Mouse (Mus musculus): ENCODE measurements around the gene Zfp748. TPM values are rescaled to one million over a fixed set of nuclear protein-coding genes. Genes with fewer than 3 reads are reported as not detected.

Zfp748 gene
- 18.7 and 20.0 TPM in 2 replicates for polyA plus RNA-seq (2014; fragmentation: Nextera tagmentation; extraction: Ambion mirVana)

DNA sequence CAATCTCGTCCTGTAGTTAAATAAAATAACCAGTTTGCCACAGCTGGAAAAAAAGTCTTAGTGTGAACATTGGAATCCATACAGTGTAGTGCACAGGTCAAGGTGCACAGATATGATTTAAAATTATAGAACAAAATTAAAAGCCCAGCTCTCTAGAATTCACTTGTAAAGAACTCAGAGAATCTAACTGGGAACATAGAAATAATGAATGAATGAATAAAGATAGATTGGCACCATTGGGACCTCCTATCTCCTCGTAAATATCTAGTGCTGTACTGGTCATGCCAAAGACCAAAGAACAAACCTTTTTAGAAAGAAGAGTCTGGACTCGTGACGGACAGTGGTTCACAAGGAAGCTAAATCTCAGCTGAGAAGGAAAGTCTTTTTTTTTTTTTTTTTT, at the start of gene Zfp748:
Zfp748 (minus strand) TSS at position 101 of the 400 bp plus-strand sequence.
- no peaks in the 10 kb centered on the region for H3K27me3 ChIP-seq (ENCODE audit: control insufficient read depth, insufficient read depth, low read length)
- ATAC-seq (ENCODE audit: insufficient number of reproducible peaks, low FRiP score, low TSS enrichment, low read depth), result no peak
- 79% methylated on average over 4 of the region's 4 CpGs for WGBS

DNA sequence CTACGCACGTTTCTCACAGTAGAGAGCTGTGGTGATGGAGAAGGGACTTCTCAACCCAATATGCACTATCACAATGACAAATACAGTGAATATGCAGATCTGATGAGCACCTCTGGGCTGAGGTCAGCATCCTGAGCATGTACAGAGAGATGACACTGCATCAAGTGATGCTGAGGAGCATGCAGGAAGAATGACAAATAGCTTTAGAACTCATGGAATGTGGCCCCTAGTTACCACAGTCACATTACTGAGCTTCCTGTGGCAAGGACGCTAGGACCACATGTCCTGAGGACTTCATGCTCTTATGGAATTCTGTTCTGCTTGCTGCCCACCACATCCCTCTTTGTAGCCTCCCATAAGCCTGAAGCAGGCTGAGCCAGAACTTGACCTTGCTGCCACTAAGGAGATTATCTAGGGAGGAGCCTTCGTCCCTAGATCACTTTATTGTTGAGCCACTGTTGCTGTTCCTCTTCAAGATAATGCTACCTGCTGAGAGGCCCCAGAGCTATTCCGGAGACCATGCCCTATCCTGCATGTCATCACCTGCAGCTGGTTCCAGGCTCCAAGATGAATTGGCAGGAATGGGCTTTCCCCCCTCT, 19.1 kb upstream of the Zfp748 start:
- Histone ChIP-seq H3K27ac (replicated peaks; ENCODE audit: low read depth, low read length) (no peak overlapping the region), H3K9ac (ENCODE audit: low read length) (no peak overlapping the region), H3K4me1 (ENCODE audit: control insufficient read depth, insufficient read depth, low read length) (no peaks in the 10 kb centered on the region), H3K9me3 (ENCODE audit: control insufficient read depth, low read length) (no peaks in the 10 kb centered on the region), H3K27me3 (ENCODE audit: control insufficient read depth, insufficient read depth, low read length) (no peaks in the 10 kb centered on the region), H3K36me3 (ENCODE audit: control insufficient read depth, insufficient read depth, low read length) (no peaks in the 10 kb centered on the region), H3K4me2 (ENCODE audit: low read depth, severe bottlenecking) (no peak overlapping the region), H3K4me3 (ENCODE audit: low read depth, low read length) (no peak overlapping the region)
- ATAC-seq (ENCODE audit: insufficient number of reproducible peaks, low FRiP score, low TSS enrichment, low read depth) (no peak), DNase-seq (ENCODE audit: low spot score) (no peak)
- WGBS, result 74% methylated on average over 5 of the region's 5 CpGs

More for the DNA sequence above, at the start of gene Zfp748:
- no peak for DNase-seq (ENCODE audit: low spot score)
- no peaks in the 10 kb centered on the region for H3K36me3 ChIP-seq (ENCODE audit: control insufficient read depth, insufficient read depth, low read length)
- H3K9me3 ChIP-seq (ENCODE audit: control insufficient read depth, low read length), result no peaks in the 10 kb centered on the region
- H3K4me1 ChIP-seq (ENCODE audit: control insufficient read depth, insufficient read depth, low read length), result 0 out of 2 replicates have a peak, but pooled peaks cover 3% of the 10 kb centered on the region
- H3K4me2 ChIP-seq (ENCODE audit: low read depth, severe bottlenecking), result peak within 1 kb of the TSS; percentile 46
- peak within 1 kb of the TSS; percentile 87 for H3K9ac ChIP-seq (ENCODE audit: low read length)
- H3K27ac ChIP-seq (replicated peaks; ENCODE audit: low read depth, low read length), result peak within 1 kb of the TSS; percentile 68
- H3K4me3 ChIP-seq (ENCODE audit: low read depth, low read length), result peak within 1 kb of the TSS; percentile 84

DNA sequence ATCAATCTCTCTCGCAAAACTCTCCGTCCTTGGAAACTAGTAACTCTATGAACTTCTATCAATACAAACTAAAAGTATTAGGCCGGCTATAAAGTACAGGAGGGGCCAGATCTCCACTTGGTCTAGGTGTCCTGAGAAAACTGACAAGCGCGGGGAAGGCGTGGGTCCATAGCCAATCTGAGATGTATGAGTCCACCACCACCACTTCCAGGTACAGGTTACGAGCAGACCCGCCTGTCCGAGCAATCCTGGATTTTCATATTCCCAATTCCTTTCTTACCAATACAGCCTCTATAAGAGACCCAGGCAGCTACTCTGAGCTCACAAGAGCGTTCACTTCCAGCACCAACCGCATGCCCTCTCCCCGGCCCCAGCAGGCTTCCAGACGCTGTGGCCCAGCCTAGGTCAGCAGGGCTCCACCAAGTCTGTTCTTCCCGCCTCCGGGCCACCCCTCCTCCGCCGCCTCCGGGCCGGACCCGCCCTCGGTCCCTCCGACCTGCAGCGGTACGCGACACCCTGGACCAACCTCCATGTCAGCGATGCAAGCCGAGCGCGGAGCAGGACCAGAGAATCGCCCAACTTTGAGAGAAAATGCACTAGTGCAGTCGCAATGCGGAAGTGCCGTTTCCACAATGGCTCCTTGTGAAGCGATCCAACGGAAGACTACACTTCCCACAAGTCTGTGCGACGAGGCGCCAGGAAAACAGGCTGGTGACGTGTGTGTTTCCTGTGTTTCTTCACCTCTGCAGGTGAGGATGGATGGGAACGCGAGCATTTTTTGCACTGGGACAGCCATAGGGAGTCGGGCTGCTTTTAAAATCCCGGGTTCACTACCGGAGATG, 904 bp downstream of the Zfp748 start:
- H3K4me2 ChIP-seq (ENCODE audit: low read depth, severe bottlenecking), result peak overlapping the region; percentile 46
- no peaks in the 10 kb centered on the region for H3K36me3 ChIP-seq (ENCODE audit: control insufficient read depth, insufficient read depth, low read length)
- H3K4me1 ChIP-seq (ENCODE audit: control insufficient read depth, insufficient read depth, low read length), result 0 out of 2 replicates have a peak, but pooled peaks cover 3% of the 10 kb centered on the region
- peak overlapping the region; percentile 84 for H3K4me3 ChIP-seq (ENCODE audit: low read depth, low read length)
- peak overlapping the region; percentile 87 for H3K9ac ChIP-seq (ENCODE audit: low read length)
- no peaks in the 10 kb centered on the region for H3K9me3 ChIP-seq (ENCODE audit: control insufficient read depth, low read length)
- ATAC-seq (ENCODE audit: insufficient number of reproducible peaks, low FRiP score, low TSS enrichment, low read depth) (peak; percentile 98), DNase-seq (ENCODE audit: low spot score) (peak; percentile 89)
- H3K27ac ChIP-seq (replicated peaks; ENCODE audit: low read depth, low read length), result peak overlapping the region; percentile 68
- no peaks in the 10 kb centered on the region for H3K27me3 ChIP-seq (ENCODE audit: control insufficient read depth, insufficient read depth, low read length)
- under 1% methylated on average over 44 of the region's 44 CpGs for WGBS

GRCm38 (mm10) chr13:67545941-67546340, 7.7 kb downstream of the Zfp748 start:
- DNase-seq (ENCODE audit: low spot score) (no peak), ATAC-seq (ENCODE audit: insufficient number of reproducible peaks, low FRiP score, low TSS enrichment, low read depth) (no peak)
- Histone ChIP-seq H3K27ac (replicated peaks; ENCODE audit: low read depth, low read length) (no peak overlapping the region), H3K27me3 (ENCODE audit: control insufficient read depth, insufficient read depth, low read length) (no peaks in the 10 kb centered on the region), H3K36me3 (ENCODE audit: control insufficient read depth, insufficient read depth, low read length) (peaks cover 20% of the 10 kb centered on the region), H3K9ac (ENCODE audit: low read length) (no peak overlapping the region), H3K4me1 (ENCODE audit: control insufficient read depth, insufficient read depth, low read length) (no peaks in the 10 kb centered on the region), H3K9me3 (ENCODE audit: control insufficient read depth, low read length) (no peaks in the 10 kb centered on the region), H3K4me3 (ENCODE audit: low read depth, low read length) (no peak overlapping the region), H3K4me2 (ENCODE audit: low read depth, severe bottlenecking) (no peak overlapping the region)
- 94% methylated on average over 1 of the region's 1 CpGs for WGBS

- Histone ChIP-seq H3K9me3 (ENCODE audit: control insufficient read depth, low read length) (no peaks in the 10 kb centered on the region), H3K27me3 (ENCODE audit: control insufficient read depth, insufficient read depth, low read length) (no peaks in the 10 kb centered on the region), H3K27ac (replicated peaks; ENCODE audit: low read depth, low read length) (no peak overlapping the region), H3K4me1 (ENCODE audit: control insufficient read depth, insufficient read depth, low read length) (peaks cover 5% of the 10 kb centered on the region; the same call in 1 of the 2 replicates), H3K9ac (ENCODE audit: low read length) (no peak overlapping the region), H3K4me2 (ENCODE audit: low read depth, severe bottlenecking) (no peak overlapping the region), H3K4me3 (ENCODE audit: low read depth, low read length) (no peak overlapping the region), H3K36me3 (ENCODE audit: control insufficient read depth, insufficient read depth, low read length) (no peaks in the 10 kb centered on the region)
- WGBS, result 77% methylated on average over 3 of the region's 3 CpGs
- ATAC-seq (ENCODE audit: insufficient number of reproducible peaks, low FRiP score, low TSS enrichment, low read depth), result no peak
- no peak for DNase-seq (ENCODE audit: low spot score)
Observed at GRCm38 (mm10) chr13:67527049-67527730, 26.4 kb downstream of the Zfp748 start.

GRCm38 (mm10) chr13:67525753-67526410, 27.7 kb downstream of the Zfp748 start, which contains the start of the genes Gm26965 and Zfp87:
Gene Gm26965, minus strand, starts transcription at chr13:67526151.
Gene Zfp87, minus strand, starts transcription at chr13:67526177.
- Histone ChIP-seq H3K27me3 (ENCODE audit: control insufficient read depth, insufficient read depth, low read length) (no peaks in the 10 kb centered on the region), H3K27ac (replicated peaks; ENCODE audit: low read depth, low read length) (no peak within 1 kb of the TSS; the same call in 1 of the 2 replicates), H3K9ac (ENCODE audit: low read length) (peak within 1 kb of the TSS; percentile 78), H3K4me3 (ENCODE audit: low read depth, low read length) (peak within 1 kb of the TSS; percentile 91), H3K4me2 (ENCODE audit: low read depth, severe bottlenecking) (peak within 1 kb of the TSS; percentile 75), H3K4me1 (ENCODE audit: control insufficient read depth, insufficient read depth, low read length) (peaks cover 5% of the 10 kb centered on the region; the same call in 1 of the 2 replicates), H3K36me3 (ENCODE audit: control insufficient read depth, insufficient read depth, low read length) (no peaks in the 10 kb centered on the region; the same call in 1 of the 2 replicates), H3K9me3 (ENCODE audit: control insufficient read depth, low read length) (no peaks in the 10 kb centered on the region)
- WGBS, result under 1% methylated on average over 27 of the region's 27 CpGs
- ATAC-seq (ENCODE audit: insufficient number of reproducible peaks, low FRiP score, low TSS enrichment, low read depth), result peak; percentile 97
- DNase-seq (ENCODE audit: low spot score), result peak; percentile 93

- ATAC-seq (ENCODE audit: insufficient number of reproducible peaks, low FRiP score, low TSS enrichment, low read depth), result no peak
Observed at GRCm38 (mm10) chr13:67500908-67501307, 52.7 kb downstream of the Zfp748 start.

More at GRCm38 (mm10) chr13:67500908-67501307, 52.7 kb downstream of the Zfp748 start:
- H3K4me3 ChIP-seq (ENCODE audit: low read depth, low read length), result no peak overlapping the region
- H3K36me3 ChIP-seq (ENCODE audit: control insufficient read depth, insufficient read depth, low read length), result no peaks in the 10 kb centered on the region
- no peak overlapping the region for H3K9ac ChIP-seq (ENCODE audit: low read length)
- no peaks in the 10 kb centered on the region for H3K9me3 ChIP-seq (ENCODE audit: control insufficient read depth, low read length)
- 84% methylated on average over 1 of the region's 1 CpGs for WGBS
- no peak overlapping the region for H3K4me2 ChIP-seq (ENCODE audit: low read depth, severe bottlenecking)
- H3K27me3 ChIP-seq (ENCODE audit: control insufficient read depth, insufficient read depth, low read length), result no peaks in the 10 kb centered on the region
- 0 out of 2 replicates have a peak, but pooled peaks cover 3% of the 10 kb centered on the region for H3K4me1 ChIP-seq (ENCODE audit: control insufficient read depth, insufficient read depth, low read length)
- no peak overlapping the region for H3K27ac ChIP-seq (replicated peaks; ENCODE audit: low read depth, low read length)
- DNase-seq (ENCODE audit: low spot score), result no peak

Data from limb, embryonic 11.5 days (tissue).